Mouse (Mus musculus) adrenal gland, postnatal 14 days (tissue): ENCODE data around the gene Hmox2. TPM values are rescaled to one million over a fixed set of nuclear protein-coding genes. Genes with fewer than 3 reads are reported as not detected.

Source experiments
- DNase-seq: peaks from one replicate; pipeline ENCODE4 v3.0.0; 2021; ENCODE audit warnings: mixed read lengths
- total RNA-seq: library from RNA; stranded (reverse); gene quantifications from 2 replicates; pipeline ENCODE4 v1.2.3, GENCODE M21; 2021

The Hmox2 gene
- total RNA-seq, 1 experiment from 2014 or later, result 93.2 TPM

DNA sequence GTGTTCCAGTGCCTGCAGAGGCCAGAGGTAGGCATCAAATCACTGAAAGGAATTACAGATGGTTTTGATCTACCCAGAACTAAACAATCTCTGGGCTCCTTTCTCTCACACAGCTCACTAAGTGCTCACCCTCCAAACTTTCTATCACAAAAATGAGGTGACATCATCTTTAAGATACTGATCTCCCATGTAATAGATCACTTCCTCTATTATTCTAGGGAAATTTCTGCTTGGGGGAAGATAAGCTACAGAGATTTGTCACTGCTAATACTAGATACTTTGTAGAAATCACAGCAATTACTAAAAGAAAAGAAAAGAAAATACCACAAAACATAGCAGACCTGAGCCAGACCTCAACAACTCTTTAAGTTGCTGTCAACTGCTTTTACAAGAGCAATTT, 56.4 kb downstream of the Hmox2 start:
- DNase-seq, result no peak

GRCm38 (mm10) chr16:4785706-4786105, 59.5 kb downstream of the Hmox2 start:
- no peak for DNase-seq

- DNase-seq, result no peak
Measured at GRCm38 (mm10) chr16:4788176-4788575, 62.0 kb downstream of the Hmox2 start.

DNA sequence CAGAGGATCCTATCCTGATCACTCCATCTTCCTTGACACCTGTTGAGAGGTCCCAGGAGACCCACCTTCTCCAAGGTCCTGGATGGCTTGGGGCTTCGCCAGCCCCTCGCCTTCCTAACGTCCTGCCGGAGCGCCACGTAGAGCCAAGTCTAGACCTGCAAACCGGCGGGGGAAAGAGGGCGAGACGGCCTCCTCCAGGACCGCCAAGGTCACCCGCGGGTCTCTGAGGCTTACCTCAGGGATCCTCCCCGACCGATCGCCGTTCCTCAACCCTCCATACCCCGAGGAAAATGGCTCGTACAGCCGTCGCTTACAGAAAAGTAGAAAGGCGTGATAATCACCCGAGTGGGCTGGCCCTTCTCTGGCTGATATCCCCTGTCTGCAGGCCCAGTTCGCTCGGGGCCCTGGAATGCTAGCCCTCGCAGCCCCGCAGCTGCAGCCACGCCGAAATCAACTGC, 63.2 kb downstream of the Hmox2 start:
- no peak for DNase-seq

DNA sequence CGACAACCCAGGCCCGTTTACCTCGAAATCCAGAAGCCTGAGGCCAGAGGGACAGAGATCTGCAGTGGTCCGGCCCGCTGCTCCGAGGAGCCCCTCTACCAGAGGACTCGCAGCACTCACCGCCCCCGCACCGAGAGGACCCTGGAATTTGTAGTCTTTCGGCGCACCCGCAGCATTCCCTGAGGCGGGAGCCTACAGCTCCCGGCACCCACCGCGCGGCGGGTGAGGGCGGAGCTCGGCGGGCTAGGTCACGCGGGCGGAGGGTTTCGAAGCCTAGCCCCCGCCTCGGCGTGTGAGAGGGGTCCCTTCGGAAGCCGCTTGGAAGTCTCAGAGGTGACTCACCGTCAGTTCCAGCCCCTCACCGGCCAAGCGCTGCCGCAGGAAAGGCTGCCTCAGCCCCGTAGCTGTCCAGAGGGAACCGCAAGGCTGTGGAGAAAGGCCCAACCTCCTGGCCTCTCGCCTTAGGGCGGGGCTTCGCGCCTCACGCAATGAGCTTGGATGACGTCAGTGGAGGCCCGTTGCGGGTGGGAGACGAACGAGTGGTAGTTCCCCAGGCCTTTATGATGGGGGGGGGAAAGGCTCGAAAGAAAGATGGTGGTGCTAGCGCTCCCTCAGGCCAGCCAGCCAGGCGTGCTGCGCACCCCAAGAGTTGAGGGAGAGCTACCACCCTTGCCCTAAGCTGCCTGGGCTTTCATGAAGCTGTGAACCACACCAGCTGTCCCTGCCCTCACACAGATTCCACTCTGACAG, 63.8 kb downstream of the Hmox2 start, which contains the start of gene Cdip1:
Gene Cdip1 (minus strand): TSS at position 483 of the 750 bp plus-strand sequence.
- peak; percentile 96 for DNase-seq

GRCm38 (mm10) chr16:4791332-4791731, 65.2 kb downstream of the Hmox2 start:
- no peak for DNase-seq

DNA sequence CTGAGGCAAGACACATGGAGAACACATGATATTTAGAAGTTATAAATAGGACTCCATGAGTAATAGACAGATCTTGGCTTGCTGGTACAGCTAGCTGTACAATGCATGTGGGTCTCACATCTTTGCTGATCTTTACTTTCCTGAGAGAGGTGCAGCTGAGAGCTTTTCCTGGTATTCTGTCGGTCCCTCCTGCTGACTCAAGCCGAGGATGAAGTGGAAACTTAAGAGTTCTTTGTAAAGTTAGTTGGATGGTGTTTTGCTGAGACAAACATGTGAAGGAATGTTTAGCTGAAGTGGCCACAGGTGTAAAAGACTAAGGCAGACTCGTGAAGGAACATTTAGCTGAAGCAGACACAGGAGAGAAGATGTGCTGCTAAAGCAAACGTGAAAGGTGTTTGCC, 70.5 kb downstream of the Hmox2 start:
- DNase-seq, result no peak

Other genes with a start within 250 kb of the Hmox2 start
- 11.5 and 16.2 TPM in 2 replicates for gene Srl, start 184.5 kb upstream of the Hmox2 start, total RNA-seq
- gene Tfap4, start 166.5 kb upstream of the Hmox2 start, total RNA-seq, result 5.7 and 9.2 TPM in 2 replicates
- gene Glis2, start 131.6 kb upstream of the Hmox2 start, total RNA-seq, result 23.7 and 25.1 TPM in 2 replicates
- gene Pam16, start 101.4 kb upstream of the Hmox2 start, total RNA-seq, result 108 and 140 TPM in 2 replicates
- 11.4 and 14.9 TPM in 2 replicates for gene Vasn, start 86.4 kb upstream of the Hmox2 start, total RNA-seq
- gene Dnaja3, start 86.4 kb upstream of the Hmox2 start, total RNA-seq, result 166 and 173 TPM in 2 replicates
- 33.6 and 38.7 TPM in 2 replicates for gene Coro7, start 46.6 kb upstream of the Hmox2 start, total RNA-seq
- 7.2 and 11.0 TPM in 2 replicates for gene Nmral1, start 7.0 kb upstream of the Hmox2 start, total RNA-seq
- gene Cdip1, start 63.9 kb downstream of the Hmox2 start, total RNA-seq, result 129 and 135 TPM in 2 replicates
- gene 4930562C15Rik, start 109.1 kb downstream of the Hmox2 start, total RNA-seq, result not detected in 2 replicates
- gene Ubald1, start 154.0 kb downstream of the Hmox2 start, total RNA-seq, result 36.9 and 40.8 TPM in 2 replicates
- 86.3 and 87.7 TPM in 2 replicates for gene Mgrn1, start 159.9 kb downstream of the Hmox2 start, total RNA-seq
- 54.2 and 57.6 TPM in 2 replicates for gene Nudt16l1, start 212.4 kb downstream of the Hmox2 start, total RNA-seq
- 35.1 and 39.4 TPM in 2 replicates for gene Anks3, start 237.8 kb downstream of the Hmox2 start, total RNA-seq